Mouse (Mus musculus) megakaryocyte, embryonic 14.5 days (primary cell): ENCODE results near the gene Zkscan1.

Source experiments
- FLI1 ChIP-seq: IDR thresholded peaks from 2 replicates; pipeline ENCODE4 v1.6.1; 2012; ENCODE audit warnings: low read length, inconsistent platforms, mixed read lengths
- GATA1 ChIP-seq: IDR thresholded peaks from 3 replicates; pipeline ENCODE4 v1.6.1; 2012; ENCODE audit warnings: mixed read lengths, low read length, inconsistent platforms, borderline replicate concordance

DNA sequence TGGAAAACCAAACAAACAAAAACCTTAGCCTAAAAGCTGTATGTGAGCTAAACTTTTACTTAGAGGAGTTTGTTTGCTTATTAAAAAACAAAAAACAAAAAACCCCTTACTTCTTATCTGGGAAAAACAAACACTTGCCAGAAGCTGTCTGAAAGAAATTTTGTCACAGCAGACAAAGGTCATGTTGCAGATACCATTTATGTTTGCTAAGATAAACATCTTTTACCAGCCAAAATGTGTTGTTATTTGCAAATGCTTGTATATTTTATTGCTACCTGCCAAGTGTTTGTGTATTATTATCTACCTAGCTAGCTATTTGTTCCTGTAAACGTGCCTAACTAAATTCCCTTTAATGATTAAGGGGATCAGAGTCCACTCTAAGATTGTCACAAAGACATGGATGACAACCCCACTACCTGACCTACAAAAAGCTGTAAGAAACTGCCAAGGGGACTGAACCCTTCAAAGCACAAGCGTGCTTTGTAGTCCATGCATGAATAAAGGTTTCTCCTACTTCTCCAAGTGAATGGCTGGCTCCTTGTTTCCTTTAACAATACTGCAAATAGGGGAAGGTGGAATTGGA, 1.5 kb upstream of the Zkscan1 start:
- TF ChIP-seq GATA1 (no peak), FLI1 (no peak)
